Mouse (Mus musculus): ENCODE data around the gene Anks6. TPM values are rescaled to one million over a fixed set of nuclear protein-coding genes. Genes with fewer than 3 reads are reported as not detected.

The Anks6 gene
- total RNA-seq, 1 experiment, result 0.89 TPM

- TF ChIP-seq ZC3H11A (IDR thresholded peaks at IDR 0.05; ENCODE audit: borderline replicate concordance, low read depth, low read length) (no peak), HCFC1 (IDR thresholded peaks at IDR 0.05; ENCODE audit: borderline replicate concordance, insufficient read depth, low read length) (no peak), CHD2 (IDR thresholded peaks at IDR 0.05; ENCODE audit: low read depth, low read length) (no peak), MAFK (IDR thresholded peaks at IDR 0.05; ENCODE audit: insufficient read depth, low read depth, low read length) (no peak), ZNF384 (IDR thresholded peaks at IDR 0.05; ENCODE audit: low read depth, low read length) (no peak)
- Histone ChIP-seq H3K27ac (ENCODE audit: insufficient read depth, low read depth, low read length, poor library complexity, severe bottlenecking) (no peak overlapping the region), H3K4me1 (ENCODE audit: control insufficient read depth in 2 of 2, insufficient read depth in 2 of 2, low read length in 2 of 2, poor library complexity in 1 of 2) (peaks cover 0 to 10% of the 10 kb centered on the region in 2 experiments; a peak in 2 of 4 replicates), H3K4me3 (ENCODE audit: insufficient read depth in 1 of 2, low read depth in 1 of 2, low read length in 2 of 2, poor library complexity in 1 of 2, severe bottlenecking in 1 of 2) (peak overlapping the region; percentile 68 to 93), H3K9me3 (ENCODE audit: control insufficient read depth, insufficient read depth, low read depth, low read length) (no peaks in the 10 kb centered on the region), H3K36me3 (ENCODE audit: control insufficient read depth, insufficient read depth, low read length, poor library complexity, severe bottlenecking) (no peaks in the 10 kb centered on the region), H3K9ac (ENCODE audit: insufficient read depth, low read depth, low read length, poor library complexity, severe bottlenecking) (peak overlapping the region; percentile 61; the same call in 1 of the 2 replicates)
- no peak for DNase-seq (ENCODE audit: low read depth, low spot score)
- in situ Hi-C loops (cut with MboI; ENCODE audit: low sequenced_read_pairs in 2 of 2, unreplicated experiment in 2 of 2), result no loop called here
Observed at GRCm38 (mm10) chr4:47092387-47093021, 35.3 kb upstream of the Anks6 start.

GRCm38 (mm10) chr4:47091493-47092386 lies 34.5 kb upstream of the Anks6 start, which contains the start of gene Galnt12:
Gene Galnt12, plus strand, starts transcription at chr4:47091909.
- in situ Hi-C loops (cut with MboI; ENCODE audit: low sequenced_read_pairs in 2 of 2, unreplicated experiment in 2 of 2), result no loop called here

GRCm38 (mm10) chr4:47088671-47089070 lies 31.4 kb upstream of the Anks6 start:
- no peaks in the 10 kb centered on the region for H3K36me3 ChIP-seq (ENCODE audit: control insufficient read depth, insufficient read depth, low read length, poor library complexity, severe bottlenecking)
- H3K9ac ChIP-seq (ENCODE audit: insufficient read depth, low read depth, low read length, poor library complexity, severe bottlenecking), result no peak overlapping the region
- no peak overlapping the region for H3K27ac ChIP-seq (ENCODE audit: insufficient read depth, low read depth, low read length, poor library complexity, severe bottlenecking)
- H3K4me3 ChIP-seq (ENCODE audit: insufficient read depth in 1 of 2, low read depth in 1 of 2, low read length in 2 of 2, poor library complexity in 1 of 2, severe bottlenecking in 1 of 2), result no peak overlapping the region
- H3K4me1 ChIP-seq (ENCODE audit: control insufficient read depth in 2 of 2, insufficient read depth in 2 of 2, low read length in 2 of 2, poor library complexity in 1 of 2), result peaks cover 0 to 10% of the 10 kb centered on the region in 2 experiments; a peak in 2 of 4 replicates
- in situ Hi-C loops (cut with MboI; ENCODE audit: low sequenced_read_pairs in 2 of 2, unreplicated experiment in 2 of 2), result no loop called here
- no peaks in the 10 kb centered on the region for H3K9me3 ChIP-seq (ENCODE audit: control insufficient read depth, insufficient read depth, low read depth, low read length)
- DNase-seq (ENCODE audit: low read depth, low spot score), result no peak
- TF ChIP-seq HCFC1 (IDR thresholded peaks at IDR 0.05; ENCODE audit: borderline replicate concordance, insufficient read depth, low read length) (no peak), CHD2 (IDR thresholded peaks at IDR 0.05; ENCODE audit: low read depth, low read length) (no peak), ZNF384 (IDR thresholded peaks at IDR 0.05; ENCODE audit: low read depth, low read length) (no peak), MAFK (IDR thresholded peaks at IDR 0.05; ENCODE audit: insufficient read depth, low read depth, low read length) (no peak), ZC3H11A (IDR thresholded peaks at IDR 0.05; ENCODE audit: borderline replicate concordance, low read depth, low read length) (no peak)

More at GRCm38 (mm10) chr4:47091493-47092386, 34.5 kb upstream of the Anks6 start, which contains the start of gene Galnt12:
- H3K9me3 ChIP-seq (ENCODE audit: control insufficient read depth, insufficient read depth, low read depth, low read length), result no peaks in the 10 kb centered on the region
- no peak for TF ChIP-seq ZC3H11A (IDR thresholded peaks at IDR 0.05; ENCODE audit: borderline replicate concordance, low read depth, low read length)
- TF ChIP-seq MAFK (IDR thresholded peaks at IDR 0.05; ENCODE audit: insufficient read depth, low read depth, low read length), result no peak
- no peak for TF ChIP-seq ZNF384 (IDR thresholded peaks at IDR 0.05; ENCODE audit: low read depth, low read length)
- no peak for TF ChIP-seq CHD2 (IDR thresholded peaks at IDR 0.05; ENCODE audit: low read depth, low read length)
- TF ChIP-seq HCFC1 (IDR thresholded peaks at IDR 0.05; ENCODE audit: borderline replicate concordance, insufficient read depth, low read length), result no peak
- H3K36me3 ChIP-seq (ENCODE audit: control insufficient read depth, insufficient read depth, low read length, poor library complexity, severe bottlenecking), result no peaks in the 10 kb centered on the region
- H3K4me3 ChIP-seq (ENCODE audit: insufficient read depth in 1 of 2, low read depth in 1 of 2, low read length in 2 of 2, poor library complexity in 1 of 2, severe bottlenecking in 1 of 2), result peak within 1 kb of the TSS; percentile 68 to 93
- no peak within 1 kb of the TSS for H3K27ac ChIP-seq (ENCODE audit: insufficient read depth, low read depth, low read length, poor library complexity, severe bottlenecking)
- no peak for DNase-seq (ENCODE audit: low read depth, low spot score)
- peak within 1 kb of the TSS; percentile 67 for H3K9ac ChIP-seq (ENCODE audit: insufficient read depth, low read depth, low read length, poor library complexity, severe bottlenecking)
- H3K4me1 ChIP-seq (ENCODE audit: control insufficient read depth in 2 of 2, insufficient read depth in 2 of 2, low read length in 2 of 2, poor library complexity in 1 of 2), result peaks cover 0 to 10% of the 10 kb centered on the region in 2 experiments; a peak in 2 of 4 replicates

GRCm38 (mm10) chr4:47083824-47084223 lies 26.6 kb upstream of the Anks6 start:
- Histone ChIP-seq H3K9ac (ENCODE audit: insufficient read depth, low read depth, low read length, poor library complexity, severe bottlenecking) (no peak overlapping the region), H3K27ac (ENCODE audit: insufficient read depth, low read depth, low read length, poor library complexity, severe bottlenecking) (no peak overlapping the region), H3K36me3 (ENCODE audit: control insufficient read depth, insufficient read depth, low read length, poor library complexity, severe bottlenecking) (no peaks in the 10 kb centered on the region), H3K4me1 (ENCODE audit: control insufficient read depth in 2 of 2, insufficient read depth in 2 of 2, low read length in 2 of 2, poor library complexity in 1 of 2) (no peaks in the 10 kb centered on the region), H3K4me3 (ENCODE audit: insufficient read depth in 1 of 2, low read depth in 1 of 2, low read length in 2 of 2, poor library complexity in 1 of 2, severe bottlenecking in 1 of 2) (no peak overlapping the region), H3K9me3 (ENCODE audit: control insufficient read depth, insufficient read depth, low read depth, low read length) (no peaks in the 10 kb centered on the region)
- DNase-seq (ENCODE audit: low read depth, low spot score), result no peak
- TF ChIP-seq HCFC1 (IDR thresholded peaks at IDR 0.05; ENCODE audit: borderline replicate concordance, insufficient read depth, low read length), result no peak
- no peak for TF ChIP-seq ZC3H11A (IDR thresholded peaks at IDR 0.05; ENCODE audit: borderline replicate concordance, low read depth, low read length)
- no peak for TF ChIP-seq CHD2 (IDR thresholded peaks at IDR 0.05; ENCODE audit: low read depth, low read length)
- no peak for TF ChIP-seq ZNF384 (IDR thresholded peaks at IDR 0.05; ENCODE audit: low read depth, low read length)
- TF ChIP-seq MAFK (IDR thresholded peaks at IDR 0.05; ENCODE audit: insufficient read depth, low read depth, low read length), result no peak
- in situ Hi-C loops (cut with MboI; ENCODE audit: low sequenced_read_pairs in 2 of 2, unreplicated experiment in 2 of 2), result no loop called here

All from ES-E14 (cell line).